Mouse (Mus musculus) brown adipose tissue, adult 24 weeks (tissue): Measurements from ENCODE around the gene Acbd7. TPM values are rescaled to one million over a fixed set of nuclear protein-coding genes. Genes with fewer than 3 reads are reported as not detected.

Experiments used
- H3K27ac ChIP-seq: fragments of 200-500 bp; replicated peaks from 2 replicates; pipeline ENCODE4 v1.5.1; 2012; ENCODE audit warnings: low read depth, mild to moderate bottlenecking, low read length
- H3K4me1 ChIP-seq: fragments of 200-500 bp; 2 replicates; pipeline ENCODE4 v1.6.1; 2012; ENCODE audit warnings: low read length, mixed read lengths; ENCODE audit not compliant: control insufficient read depth, insufficient read depth, insufficient read length
- H3K4me3 ChIP-seq: fragments of 200-500 bp; 2 replicates; pipeline ENCODE4 v1.5.1; 2012; ENCODE audit warnings: low read depth, mild to moderate bottlenecking, low read length, moderate library complexity; ENCODE audit not compliant: insufficient read depth
- polyA plus RNA-seq: library from polyadenylated mRNA; stranded (reverse); fragments of >200 nt; gene quantifications from 2 replicates; pipeline ENCODE4 v1.2.4, GENCODE M21; 2012; ENCODE audit not compliant: missing spikeins, insufficient read depth, insufficient read length

The Acbd7 gene
- polyA plus RNA-seq, 1 experiment = not detected

DNA sequence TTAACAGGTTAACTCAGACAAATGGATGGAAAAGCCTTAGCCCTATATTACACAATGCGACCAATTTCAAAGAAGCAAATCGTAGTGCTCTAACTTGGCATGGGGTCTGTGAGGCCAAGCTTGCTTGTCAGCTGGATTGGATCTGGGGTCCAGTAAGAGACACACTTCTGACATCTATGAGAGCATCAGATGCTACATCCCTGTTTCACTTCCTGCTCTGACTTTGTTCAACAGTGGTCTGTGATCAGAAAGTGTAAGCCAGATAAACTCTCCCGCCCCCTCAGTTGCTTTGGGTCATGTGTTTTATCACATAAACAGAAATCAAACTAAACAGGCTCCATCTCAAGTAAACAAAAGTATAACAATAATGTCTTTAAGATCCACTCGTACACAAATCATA, 12.5 kb downstream of the Acbd7 start:
- Histone ChIP-seq H3K4me3 (no peak overlapping the region), H3K27ac (no peak overlapping the region), H3K4me1 (no peaks in the 10 kb centered on the region)

DNA sequence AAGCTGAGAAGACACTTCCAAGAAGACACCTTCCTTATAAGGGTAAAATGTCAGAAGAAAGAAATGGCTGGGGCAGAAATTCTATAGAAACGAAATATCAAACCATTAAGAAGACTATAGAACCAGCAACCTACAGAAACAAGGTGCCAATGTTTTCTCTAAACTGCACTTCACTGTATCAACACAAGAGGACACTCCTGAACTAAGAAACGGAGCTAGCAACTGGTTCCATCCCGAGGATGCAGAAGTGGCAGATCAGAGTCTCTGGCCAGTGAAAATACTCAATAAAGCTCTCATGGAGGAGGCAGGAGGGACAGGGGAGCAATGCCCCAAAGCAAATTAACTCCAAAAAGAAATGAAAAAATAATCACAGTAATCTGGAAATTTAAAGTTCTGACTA, 13.0 kb downstream of the Acbd7 start:
- no peak overlapping the region for H3K27ac ChIP-seq
- no peak overlapping the region for H3K4me3 ChIP-seq
- H3K4me1 ChIP-seq = no peaks in the 10 kb centered on the region

DNA sequence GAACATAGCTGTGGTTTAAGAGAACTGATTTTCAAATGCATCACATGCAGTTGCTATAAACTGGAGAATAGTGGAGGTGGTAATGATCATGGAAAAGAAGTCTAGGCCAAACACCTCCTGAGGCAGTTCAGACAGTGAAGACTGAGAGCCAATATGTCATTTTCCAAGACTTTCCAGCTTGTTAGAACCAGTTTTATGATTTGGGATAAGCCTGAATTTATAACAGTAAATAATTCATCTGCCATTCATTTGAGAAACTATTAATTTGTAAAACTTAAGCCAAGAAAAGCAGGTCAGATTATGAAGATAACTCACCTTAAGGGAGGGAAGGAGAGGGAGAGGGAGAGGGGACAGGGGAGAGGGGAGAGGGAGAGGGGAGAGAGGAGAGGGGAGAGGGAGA, 17.2 kb downstream of the Acbd7 start:
- no peak overlapping the region for H3K27ac ChIP-seq
- no peaks in the 10 kb centered on the region for H3K4me1 ChIP-seq
- H3K4me3 ChIP-seq = no peak overlapping the region

DNA sequence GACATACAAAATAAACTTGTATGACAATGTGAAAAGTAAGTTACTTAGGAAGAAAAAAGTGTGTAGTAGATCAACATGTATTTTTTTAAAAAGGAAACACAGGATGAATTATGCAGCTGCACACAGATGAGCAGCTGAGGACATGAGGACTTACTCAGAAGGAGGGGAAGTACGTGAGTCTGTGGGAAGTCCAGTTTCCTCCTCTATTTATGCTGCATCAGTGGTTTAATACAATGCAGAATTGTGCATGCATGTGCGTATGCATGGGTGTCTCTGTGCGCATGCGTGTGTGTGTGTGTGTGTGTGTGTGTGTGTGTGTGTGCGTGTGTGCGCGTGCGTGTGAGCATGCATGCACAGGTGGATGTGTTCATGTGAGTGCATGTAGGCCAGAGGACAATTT, 19.8 kb downstream of the Acbd7 start:
- no peaks in the 10 kb centered on the region for H3K4me1 ChIP-seq
- H3K27ac ChIP-seq = no peak overlapping the region
- H3K4me3 ChIP-seq = no peak overlapping the region

DNA sequence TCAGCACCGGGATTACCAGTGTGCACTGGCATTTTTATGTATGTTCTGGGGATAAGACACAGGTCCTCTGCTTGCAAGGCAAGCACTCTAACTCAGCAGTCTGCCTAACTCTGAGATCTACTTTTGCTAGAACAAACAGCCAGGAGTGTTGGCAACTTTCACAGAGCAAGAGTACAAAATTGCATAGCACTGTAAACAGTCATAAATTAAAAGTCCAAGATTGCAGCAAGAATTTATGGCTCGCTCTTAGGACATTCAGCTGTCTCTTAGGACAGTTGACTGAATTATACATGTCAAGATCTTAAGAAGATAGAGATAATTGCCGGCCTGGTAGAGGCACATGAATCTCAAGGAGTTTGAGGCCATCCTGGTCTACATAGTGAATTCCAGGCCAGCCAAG, 20.3 kb downstream of the Acbd7 start:
- 0 out of 2 replicates have a peak overlapping the region, but pooled peaks have one; percentile 21 for H3K27ac ChIP-seq
- no peak overlapping the region for H3K4me3 ChIP-seq
- no peaks in the 10 kb centered on the region for H3K4me1 ChIP-seq

DNA sequence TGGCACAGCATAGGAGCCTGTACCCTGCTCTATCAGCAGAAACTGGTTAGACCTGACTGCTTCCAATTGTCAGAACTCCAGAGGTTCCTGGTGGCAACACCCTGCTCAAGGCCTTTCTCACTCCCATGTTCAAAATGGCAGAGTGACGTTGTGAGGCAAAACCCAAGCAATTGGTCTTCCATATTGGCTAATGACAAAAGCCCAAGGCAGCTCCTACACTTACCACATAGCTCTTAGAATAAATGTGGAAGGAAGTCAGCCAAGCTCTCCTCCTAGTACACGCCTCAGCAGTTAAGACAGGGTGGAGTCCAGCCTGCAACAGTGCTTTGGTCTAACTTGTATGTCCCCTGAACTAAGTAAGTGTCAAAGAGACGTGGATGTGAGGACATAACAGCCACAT, 21.9 kb downstream of the Acbd7 start:
- no peak overlapping the region for H3K4me3 ChIP-seq
- no peaks in the 10 kb centered on the region for H3K4me1 ChIP-seq
- no peak overlapping the region for H3K27ac ChIP-seq

DNA sequence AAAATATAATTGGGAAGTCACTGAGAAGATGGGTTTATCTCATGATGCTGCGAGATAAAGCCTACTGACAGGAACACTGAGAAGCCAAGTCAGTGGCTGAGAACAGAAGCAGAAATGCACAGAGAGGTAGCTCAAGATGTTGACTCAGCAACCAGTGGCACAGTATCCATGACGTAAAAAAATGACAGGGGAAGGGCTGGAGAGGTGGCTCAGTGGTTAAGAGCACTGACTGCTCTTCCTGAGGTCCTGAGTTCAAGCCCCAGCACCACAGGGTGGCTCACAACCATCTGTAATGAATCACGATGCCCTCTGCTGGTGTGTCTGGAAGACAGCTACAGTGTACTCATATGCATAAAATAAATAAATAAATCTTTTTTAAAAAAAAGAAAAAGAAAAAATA, 25.1 kb downstream of the Acbd7 start:
- no peak overlapping the region for H3K27ac ChIP-seq
- H3K4me1 ChIP-seq = no peaks in the 10 kb centered on the region
- no peak overlapping the region for H3K4me3 ChIP-seq

DNA sequence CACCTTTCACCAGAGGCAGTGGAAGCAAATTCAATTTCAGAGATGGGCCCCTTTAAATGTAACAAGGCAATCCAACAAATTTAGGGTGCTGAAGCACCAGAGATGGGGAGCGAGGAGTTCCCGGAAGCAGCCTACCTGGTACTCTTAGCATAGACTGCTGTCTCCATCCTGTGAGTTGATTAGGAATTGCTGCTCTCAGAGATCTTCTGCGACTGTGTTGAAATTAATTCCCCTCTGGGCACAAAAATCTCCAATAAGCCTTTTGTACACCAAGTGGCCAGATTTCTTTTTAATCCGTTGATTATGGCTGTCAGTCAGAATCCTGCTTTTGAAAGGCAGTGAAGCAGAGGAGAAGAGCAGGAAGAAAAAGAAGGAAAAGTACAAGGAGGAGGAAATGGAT, 29.2 kb downstream of the Acbd7 start:
- no peak overlapping the region for H3K27ac ChIP-seq
- no peaks in the 10 kb centered on the region for H3K4me1 ChIP-seq
- H3K4me3 ChIP-seq = no peak overlapping the region

DNA sequence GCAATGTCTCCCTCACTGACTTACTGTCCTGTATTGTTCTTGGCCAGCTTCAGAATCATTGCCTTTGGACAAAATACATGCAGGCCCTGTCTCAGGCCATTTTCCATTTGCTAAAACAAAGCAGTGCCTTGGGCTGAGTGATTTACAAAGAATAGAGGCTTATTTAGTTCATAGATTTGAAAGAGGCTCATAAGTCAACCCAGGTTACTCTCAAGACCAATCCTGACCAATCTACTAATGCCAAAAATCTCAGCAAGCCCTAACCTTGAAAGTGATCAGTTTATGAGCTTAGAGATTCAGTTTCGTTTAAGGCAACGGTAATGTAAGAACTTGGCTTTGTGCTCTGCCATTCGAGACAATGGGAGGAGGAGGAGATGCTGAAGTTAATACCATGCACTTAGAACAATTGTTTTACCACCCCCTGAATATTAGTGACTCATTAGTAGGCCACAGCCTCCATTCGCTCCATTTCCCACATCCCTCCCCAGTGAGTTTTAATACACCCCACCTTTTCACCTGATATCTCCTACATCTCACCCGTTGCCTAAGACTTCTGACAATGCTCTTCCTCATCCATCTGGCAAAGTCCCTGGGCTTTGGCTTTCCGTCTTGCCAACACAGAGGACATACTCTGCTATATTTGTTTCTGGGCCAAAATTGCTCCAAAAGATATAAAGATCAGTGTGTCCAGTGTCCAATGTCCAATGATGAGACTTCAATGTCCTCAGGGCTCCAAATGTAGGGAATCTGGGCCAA, 51.3 kb downstream of the Acbd7 start:
- Histone ChIP-seq H3K27ac (no peak overlapping the region), H3K4me3 (no peak overlapping the region), H3K4me1 (no peaks in the 10 kb centered on the region)

Other genes with a start within 250 kb of the Acbd7 start
- gene Fam171a1, start 221.9 kb upstream of the Acbd7 start, polyA plus RNA-seq = 5.2 and 10.0 TPM in 2 replicates
- gene Nmt2, start 52.0 kb upstream of the Acbd7 start, polyA plus RNA-seq = 24.5 and 28.6 TPM in 2 replicates
- 6.7 and 13.6 TPM in 2 replicates for gene Rpp38, start 3.5 kb upstream of the Acbd7 start, polyA plus RNA-seq
- not detected in 2 replicates for gene Olah, start 61.0 kb downstream of the Acbd7 start, polyA plus RNA-seq
- gene Meig1, start 86.5 kb downstream of the Acbd7 start, polyA plus RNA-seq = not detected in 2 replicates
- gene Dclre1c, start 88.0 kb downstream of the Acbd7 start, polyA plus RNA-seq = 3.5 and 4.6 TPM in 2 replicates
- gene Suv39h2, start 138.9 kb downstream of the Acbd7 start, polyA plus RNA-seq = 0.33 and 1.7 TPM in 2 replicates
- gene Gm45902, start 176.6 kb downstream of the Acbd7 start, polyA plus RNA-seq = 0.79 and 0.87 TPM in 2 replicates
- 24.9 and 33.9 TPM in 2 replicates for gene Hspa14, start 176.6 kb downstream of the Acbd7 start, polyA plus RNA-seq
- gene Cdnf, start 176.9 kb downstream of the Acbd7 start, polyA plus RNA-seq = 7.5 and 8.0 TPM in 2 replicates
- gene Fam107b, start 234.3 kb downstream of the Acbd7 start, polyA plus RNA-seq = 18.7 and 31.0 TPM in 2 replicates